Mouse (Mus musculus): ENCODE results near the gene Mrps11. TPM values are rescaled to one million over a fixed set of nuclear protein-coding genes. Genes with fewer than 3 reads are reported as not detected.

The Mrps11 gene
- 77.7 and 81.6 TPM in 2 replicates for polyA plus RNA-seq (2016; fragmentation: Nextera tagmentation; extraction: Ambion mirVana)

DNA sequence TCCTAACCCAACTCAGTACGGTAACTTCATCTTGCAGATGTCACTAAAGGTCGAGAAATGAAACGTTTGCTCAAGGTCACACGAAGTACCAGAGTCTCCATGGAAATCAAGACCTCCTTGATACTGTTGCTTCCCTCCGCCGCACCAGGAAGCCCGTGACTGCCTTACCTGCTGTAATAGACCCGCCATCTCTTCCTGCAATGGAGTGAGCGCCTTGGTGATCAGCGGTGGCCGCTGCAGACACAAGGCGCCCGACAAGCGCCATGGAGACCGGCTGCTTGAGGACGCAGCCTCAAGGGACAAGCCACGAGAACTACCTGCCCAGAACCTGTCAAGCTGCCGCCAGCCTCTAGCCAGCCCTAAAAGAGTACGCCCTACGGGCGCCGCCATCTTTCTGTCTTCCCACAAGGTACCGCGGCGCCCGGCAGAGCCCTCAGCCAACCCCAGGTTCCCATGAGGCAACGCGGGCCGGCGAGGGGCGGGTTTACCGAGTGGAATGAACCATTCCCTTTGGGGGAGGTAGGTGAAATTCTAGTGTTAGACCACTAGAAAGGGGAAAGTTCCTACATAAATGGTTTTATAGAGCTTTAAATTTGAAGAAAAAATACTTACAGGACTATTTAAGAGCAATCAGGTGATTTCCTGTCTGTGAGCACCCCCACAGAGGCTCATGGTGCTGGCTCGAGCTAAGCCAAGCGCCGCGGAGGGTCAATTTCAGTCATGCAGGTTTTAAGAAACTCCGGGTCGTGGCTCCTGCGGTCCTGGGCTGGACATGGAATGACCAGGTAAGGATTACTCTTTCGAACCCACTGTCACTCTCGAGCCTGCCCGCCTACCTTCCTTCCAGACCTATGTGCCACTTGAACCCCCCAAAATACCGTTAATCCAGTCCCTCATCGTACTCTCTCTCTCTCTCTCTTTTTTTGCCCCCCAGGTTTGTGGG lies at the start of gene Mrps11, which contains the start of gene Mrpl46:
Gene Mrps11, plus strand, starts transcription at position 481 of the 943 bp plus-strand sequence.
Gene Mrpl46, minus strand, starts transcription at position 893 of the 943 bp plus-strand sequence.
- Histone ChIP-seq H3K4me3 (peak within 1 kb of the TSS; percentile 97), H3K9ac (peak within 1 kb of the TSS; percentile 83), H3K27me3 (no peaks in the 10 kb centered on the region), H3K4me2 (replicated peaks) (peak within 1 kb of the TSS; percentile 73), H3K36me3 (peaks cover 28% of the 10 kb centered on the region), H3K4me1 (peaks cover 11% of the 10 kb centered on the region), H3K9me3 (no peaks in the 10 kb centered on the region), H3K27ac (peak within 1 kb of the TSS; percentile 7; the same call in 1 of the 2 replicates)
- WGBS, result under 1% methylated on average over 44 of the region's 44 CpGs
- ATAC-seq (ENCODE audit: insufficient number of reproducible peaks, insufficient read depth, low FRiP score, low TSS enrichment), result peak; percentile 97

DNA sequence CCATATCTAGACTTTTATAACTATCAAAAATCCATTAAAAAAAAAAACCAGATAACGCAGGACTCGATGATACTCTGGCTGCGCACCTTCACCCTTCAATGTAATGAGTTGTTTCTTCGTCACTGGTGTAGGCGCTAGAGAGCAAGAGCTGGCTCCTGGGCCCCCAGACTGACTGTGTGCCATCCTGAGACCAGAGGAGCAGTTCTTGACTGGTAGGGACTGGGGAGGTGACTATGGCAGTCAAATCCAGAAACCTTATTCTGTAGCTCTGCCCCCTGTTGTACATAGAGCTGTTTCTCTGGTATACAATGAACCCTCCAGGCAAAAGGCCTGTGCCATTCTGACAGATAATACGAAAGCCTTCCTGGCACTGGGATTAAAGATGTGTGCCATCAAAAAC lies 45.7 kb upstream of the Mrps11 start:
- Histone ChIP-seq H3K4me3 (no peak overlapping the region), H3K4me1 (no peaks in the 10 kb centered on the region), H3K27me3 (no peaks in the 10 kb centered on the region), H3K9ac (no peak overlapping the region), H3K4me2 (replicated peaks) (no peak overlapping the region), H3K27ac (no peak overlapping the region), H3K9me3 (no peaks in the 10 kb centered on the region), H3K36me3 (no peaks in the 10 kb centered on the region)
- no peak for ATAC-seq (ENCODE audit: insufficient number of reproducible peaks, insufficient read depth, low FRiP score, low TSS enrichment)
- WGBS, result 90% methylated on average over 6 of the region's 6 CpGs

GRCm38 (mm10) chr7:78737614-78738210 lies 45.2 kb upstream of the Mrps11 start, which contains the start of gene Ntrk3:
Gene Ntrk3 (minus strand): TSS chr7:78738012.
- Histone ChIP-seq H3K4me1 (no peaks in the 10 kb centered on the region), H3K4me3 (no peak within 1 kb of the TSS), H3K4me2 (replicated peaks) (no peak within 1 kb of the TSS), H3K27ac (no peak within 1 kb of the TSS), H3K36me3 (no peaks in the 10 kb centered on the region), H3K27me3 (no peaks in the 10 kb centered on the region), H3K9ac (no peak within 1 kb of the TSS), H3K9me3 (no peaks in the 10 kb centered on the region)
- WGBS, result 84% methylated on average over 5 of the region's 5 CpGs
- ATAC-seq (ENCODE audit: insufficient number of reproducible peaks, insufficient read depth, low FRiP score, low TSS enrichment), result no peak

DNA sequence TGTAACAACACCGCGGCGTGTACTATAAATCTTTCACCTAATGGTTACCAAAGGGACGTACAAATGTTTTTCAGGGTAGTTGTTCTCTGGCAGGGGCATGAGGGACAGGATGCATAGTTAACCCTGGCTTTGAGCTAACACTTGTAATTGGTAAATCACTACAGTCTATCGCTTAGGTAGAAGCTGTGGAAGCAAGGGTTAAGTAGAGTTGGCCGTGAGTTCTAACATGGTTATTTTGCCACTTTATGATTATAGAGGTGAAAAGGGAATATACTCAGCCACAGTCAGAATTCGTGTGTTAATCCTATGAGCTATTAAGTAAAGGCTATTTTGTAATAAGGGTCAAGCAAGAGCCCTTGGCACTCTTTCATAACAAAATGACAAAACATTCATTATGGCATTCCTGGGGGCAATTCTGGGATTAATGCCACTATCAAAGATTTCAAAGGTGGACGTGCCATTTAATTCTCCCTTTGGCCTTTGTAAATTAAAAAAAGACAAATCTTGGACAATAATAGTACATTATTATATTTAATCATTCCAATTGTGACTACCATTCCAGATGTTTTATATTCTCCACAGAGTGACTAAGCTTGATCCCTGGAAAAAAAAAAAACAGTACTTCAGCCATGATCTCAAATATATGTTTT lies 43.4 kb upstream of the Mrps11 start:
- H3K9me3 ChIP-seq, result no peaks in the 10 kb centered on the region
- H3K27ac ChIP-seq, result no peak overlapping the region
- 79% methylated on average over 8 of the region's 8 CpGs for WGBS
- no peak overlapping the region for H3K4me2 ChIP-seq (replicated peaks)
- ATAC-seq (ENCODE audit: insufficient number of reproducible peaks, insufficient read depth, low FRiP score, low TSS enrichment), result no peak
- no peak overlapping the region for H3K9ac ChIP-seq
- H3K36me3 ChIP-seq, result no peaks in the 10 kb centered on the region
- no peaks in the 10 kb centered on the region for H3K27me3 ChIP-seq
- H3K4me3 ChIP-seq, result no peak overlapping the region
- no peaks in the 10 kb centered on the region for H3K4me1 ChIP-seq

GRCm38 (mm10) chr7:78743731-78744385 lies 39.1 kb upstream of the Mrps11 start:
- Histone ChIP-seq H3K36me3 (no peaks in the 10 kb centered on the region), H3K4me1 (no peaks in the 10 kb centered on the region), H3K27me3 (no peaks in the 10 kb centered on the region), H3K4me2 (replicated peaks) (no peak overlapping the region), H3K4me3 (no peak overlapping the region), H3K27ac (no peak overlapping the region), H3K9ac (no peak overlapping the region), H3K9me3 (no peaks in the 10 kb centered on the region)
- WGBS, result 79% methylated on average over 5 of the region's 5 CpGs
- ATAC-seq (ENCODE audit: insufficient number of reproducible peaks, insufficient read depth, low FRiP score, low TSS enrichment), result no peak

GRCm38 (mm10) chr7:78752961-78753360 lies 30.0 kb upstream of the Mrps11 start:
- ATAC-seq (ENCODE audit: insufficient number of reproducible peaks, insufficient read depth, low FRiP score, low TSS enrichment), result no peak
- no peak overlapping the region for H3K4me3 ChIP-seq
- WGBS, result 89% methylated on average over 4 of the region's 4 CpGs
- no peaks in the 10 kb centered on the region for H3K27me3 ChIP-seq
- H3K36me3 ChIP-seq, result no peaks in the 10 kb centered on the region
- no peak overlapping the region for H3K9ac ChIP-seq
- no peak overlapping the region for H3K27ac ChIP-seq
- H3K9me3 ChIP-seq, result no peaks in the 10 kb centered on the region
- no peaks in the 10 kb centered on the region for H3K4me1 ChIP-seq
- no peak overlapping the region for H3K4me2 ChIP-seq (replicated peaks)

- Histone ChIP-seq H3K9me3 (no peaks in the 10 kb centered on the region), H3K4me1 (no peaks in the 10 kb centered on the region), H3K9ac (no peak overlapping the region), H3K4me2 (replicated peaks) (no peak overlapping the region), H3K27me3 (no peaks in the 10 kb centered on the region), H3K27ac (no peak overlapping the region), H3K4me3 (no peak overlapping the region), H3K36me3 (no peaks in the 10 kb centered on the region)
- no peak for ATAC-seq (ENCODE audit: insufficient number of reproducible peaks, insufficient read depth, low FRiP score, low TSS enrichment)
- 87% methylated on average over 7 of the region's 7 CpGs for WGBS
Observed at GRCm38 (mm10) chr7:78753752-78754457, 29.0 kb upstream of the Mrps11 start.

DNA sequence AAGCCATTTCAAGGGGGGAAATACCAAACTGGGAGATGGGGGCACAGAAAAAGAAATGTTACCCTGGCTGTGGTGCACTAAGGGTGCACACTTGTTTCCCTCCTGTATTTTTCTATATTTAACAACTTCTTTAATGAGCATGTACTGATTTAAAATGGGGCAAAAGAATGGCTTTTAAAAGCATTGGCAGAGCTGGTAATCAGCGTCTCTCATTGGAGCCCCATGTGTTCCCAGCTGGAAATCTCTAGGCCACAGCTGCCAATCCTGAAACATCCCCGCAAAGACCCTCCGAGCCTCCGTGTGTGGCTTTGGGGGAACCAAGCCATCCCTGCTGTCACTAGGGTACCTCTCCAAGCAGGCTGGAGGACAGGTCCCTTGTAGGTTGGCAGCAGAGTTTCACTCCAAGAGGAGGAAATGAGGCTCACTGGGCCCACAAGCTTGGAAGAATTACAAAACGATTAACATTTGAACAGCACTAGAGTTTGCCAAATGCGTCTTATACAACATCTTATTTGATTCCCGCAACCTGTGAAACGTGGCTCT lies 28.4 kb upstream of the Mrps11 start:
- no peak for ATAC-seq (ENCODE audit: insufficient number of reproducible peaks, insufficient read depth, low FRiP score, low TSS enrichment)
- Histone ChIP-seq H3K9me3 (no peaks in the 10 kb centered on the region), H3K4me2 (replicated peaks) (no peak overlapping the region), H3K9ac (no peak overlapping the region), H3K4me3 (no peak overlapping the region), H3K27ac (no peak overlapping the region), H3K4me1 (no peaks in the 10 kb centered on the region), H3K27me3 (no peaks in the 10 kb centered on the region), H3K36me3 (no peaks in the 10 kb centered on the region)
- WGBS, result 61% methylated on average over 8 of the region's 8 CpGs

- H3K9me3 ChIP-seq, result no peaks in the 10 kb centered on the region
- no peak overlapping the region for H3K27ac ChIP-seq
- no peaks in the 10 kb centered on the region for H3K36me3 ChIP-seq
- H3K4me1 ChIP-seq, result no peaks in the 10 kb centered on the region
- WGBS, result 89% methylated on average over 3 of the region's 3 CpGs
- no peak overlapping the region for H3K9ac ChIP-seq
- no peaks in the 10 kb centered on the region for H3K27me3 ChIP-seq
- H3K4me3 ChIP-seq, result no peak overlapping the region
- H3K4me2 ChIP-seq (replicated peaks), result no peak overlapping the region
- no peak for ATAC-seq (ENCODE audit: insufficient number of reproducible peaks, insufficient read depth, low FRiP score, low TSS enrichment)
Observed at GRCm38 (mm10) chr7:78763801-78764200, 19.1 kb upstream of the Mrps11 start.

DNA sequence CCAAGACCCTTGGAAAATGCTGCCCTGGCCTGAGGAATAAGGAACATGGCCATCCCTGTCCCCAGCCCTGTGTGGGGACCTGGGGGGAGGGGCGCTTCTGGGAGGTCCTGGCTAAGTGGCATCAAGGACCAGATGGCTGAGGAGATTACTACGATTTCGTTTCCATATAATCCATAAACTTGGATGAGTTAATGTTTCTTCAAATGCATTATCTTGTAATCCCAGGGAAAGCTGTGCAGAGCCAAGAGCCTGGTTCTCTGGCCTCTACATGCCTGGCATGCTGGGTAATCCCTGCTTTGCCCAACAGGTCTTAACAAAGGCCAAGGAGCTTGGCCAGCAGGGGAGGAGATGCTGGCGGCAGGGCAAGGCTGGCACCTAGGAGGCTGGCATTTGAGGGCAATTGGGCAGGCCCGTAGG lies 17.7 kb upstream of the Mrps11 start:
- 79% methylated on average over 5 of the region's 5 CpGs for WGBS
- Histone ChIP-seq H3K27me3 (no peaks in the 10 kb centered on the region), H3K4me3 (no peak overlapping the region), H3K4me2 (replicated peaks) (no peak overlapping the region), H3K36me3 (no peaks in the 10 kb centered on the region), H3K27ac (no peak overlapping the region), H3K9ac (no peak overlapping the region), H3K4me1 (no peaks in the 10 kb centered on the region), H3K9me3 (no peaks in the 10 kb centered on the region)
- ATAC-seq (ENCODE audit: insufficient number of reproducible peaks, insufficient read depth, low FRiP score, low TSS enrichment), result no peak
